Mouse (Mus musculus) colon, adult 2 months (tissue): Measurements from ENCODE around the gene Zfp715. TPM values are rescaled to one million over a fixed set of nuclear protein-coding genes. Genes with fewer than 3 reads are reported as not detected.

Experiments used
- polyA plus RNA-seq: library from polyadenylated mRNA; depleted of rRNA; stranded (reverse); fragments of >200 nt; gene quantifications from 2 replicates; pipeline ENCODE4 v1.2.3, GENCODE M21; 2012; rRNA removed

Zfp715 gene
- polyA plus RNA-seq, result 1.5 and 3.4 TPM in 2 replicates

DNA sequence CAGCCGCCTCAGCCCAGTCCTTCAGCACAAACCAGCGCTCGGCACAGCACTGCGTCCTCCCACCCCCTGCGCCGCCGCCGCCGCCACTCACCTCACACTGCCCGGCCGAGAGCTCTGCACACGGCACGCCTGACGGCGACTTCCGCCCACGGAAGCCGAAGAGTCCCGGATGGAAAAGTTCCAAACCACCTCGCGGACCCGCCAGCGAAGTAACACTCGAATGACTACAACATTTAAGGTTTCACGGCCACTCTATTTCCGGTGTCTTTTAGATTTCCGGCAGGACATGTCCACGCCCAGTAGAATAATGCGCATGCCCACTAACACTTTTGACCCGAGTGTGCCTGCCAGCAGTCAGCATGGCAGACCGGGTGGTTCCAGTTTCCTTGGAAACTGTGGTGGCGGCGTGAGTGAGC is at the start of gene Zfp715:
Zfp715 (minus strand) TSS at position 282 of the 416 bp plus-strand sequence.

DNA sequence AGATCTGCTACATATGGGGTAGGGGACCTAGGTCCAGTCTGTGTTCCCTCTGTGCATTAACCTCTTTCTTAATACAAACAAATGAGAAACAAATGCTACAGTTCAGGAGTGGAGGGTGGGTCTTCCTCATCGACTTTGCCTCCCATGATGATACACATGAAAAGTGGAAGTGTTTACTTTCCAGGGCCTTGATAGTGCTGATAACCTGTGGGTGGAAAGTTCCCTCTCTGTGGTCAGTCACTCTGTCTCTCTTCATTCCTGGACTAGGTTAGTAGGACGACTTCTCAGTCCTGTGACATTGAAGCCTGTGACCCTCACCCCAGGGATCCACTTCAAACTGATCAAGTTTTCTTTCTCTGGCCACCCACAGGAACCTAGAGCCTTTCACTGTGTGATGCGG is 38.1 kb upstream of the Zfp715 start, which contains the start of gene Siglecf:
Siglecf (plus strand) TSS at position 188 of the 400 bp plus-strand sequence.

Other genes starting within 250 kb of the Zfp715 start
- not detected in 2 replicates for gene Zfp936, start 199.1 kb downstream of the Zfp715 start, polyA plus RNA-seq
- 2.6 and 3.5 TPM in 2 replicates for gene Siglecf, start 38.0 kb upstream of the Zfp715 start, polyA plus RNA-seq
- 5.6 and 7.6 TPM in 2 replicates for gene Siglecg, start 94.9 kb upstream of the Zfp715 start, polyA plus RNA-seq
- gene Lim2, start 114.4 kb upstream of the Zfp715 start, polyA plus RNA-seq, result not detected in 2 replicates
- 1.9 and 4.9 TPM in 2 replicates for gene Nkg7, start 123.8 kb upstream of the Zfp715 start, polyA plus RNA-seq
- gene Cldnd2, start 127.5 kb upstream of the Zfp715 start, polyA plus RNA-seq, result not detected in 2 replicates
- gene Etfb, start 130.8 kb upstream of the Zfp715 start, polyA plus RNA-seq, result 101 and 105 TPM in 2 replicates
- gene Gm45233, start 130.8 kb upstream of the Zfp715 start, polyA plus RNA-seq, result 0.65 and 0.75 TPM in 2 replicates
- 6.9 and 7.2 TPM in 2 replicates for gene Vsig10l, start 149.9 kb upstream of the Zfp715 start, polyA plus RNA-seq
- gene Iglon5, start 176.8 kb upstream of the Zfp715 start, polyA plus RNA-seq, result 3.8 and 4.3 TPM in 2 replicates
- gene 4931406B18Rik, start 192.6 kb upstream of the Zfp715 start, polyA plus RNA-seq, result not detected in 2 replicates
- 5.0 and 5.9 TPM in 2 replicates for gene Cd33, start 231.1 kb upstream of the Zfp715 start, polyA plus RNA-seq
- gene Zfp658, start 249.0 kb upstream of the Zfp715 start, polyA plus RNA-seq, result 0.43 and 1.1 TPM in 2 replicates